Mouse (Mus musculus) 416B (cell line): ENCODE measurements at regions not wholly inside any gene's neighbourhood (a gene's known extent, or its start where the extent isn't known, plus 50 kb on each side); places are given as distances from the start of the nearest gene placed in this dataset.

Source experiments
- DNase-seq: peaks from one replicate; pipeline ENCODE4 v3.0.0; 2011; ENCODE audit warnings: low read depth

GRCm38 (mm10) chr1:98268853-98269252 is 152.1 kb upstream of the Slco6d1 start:
- DNase-seq = no peak

DNA sequence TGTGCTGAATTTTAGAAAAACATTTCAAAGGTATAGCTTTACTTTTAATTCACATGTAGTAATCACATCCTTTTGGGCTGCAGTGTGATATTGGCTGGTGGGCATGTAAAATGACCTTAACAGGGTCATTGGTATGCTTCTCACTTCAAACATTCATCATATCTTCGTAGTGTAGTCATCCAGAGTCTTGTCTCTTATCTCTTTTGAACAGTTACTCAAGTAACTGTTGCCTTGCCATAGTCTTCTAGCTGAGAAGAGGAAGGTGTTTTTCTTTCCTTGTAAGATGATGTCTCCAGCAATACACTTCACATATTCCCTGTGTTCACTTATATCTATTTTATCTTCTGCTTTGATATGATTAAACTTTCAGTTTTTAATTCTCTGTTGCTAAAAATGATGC is 150.7 kb upstream of the Slco6d1 start:
- no peak for DNase-seq

- DNase-seq = peak; percentile 52
Measured at GRCm38 (mm10) chr1:98273966-98274616, 146.8 kb upstream of the Slco6d1 start.

- no peak for DNase-seq
Measured at GRCm38 (mm10) chr1:98275524-98275923, 145.4 kb upstream of the Slco6d1 start.

DNA sequence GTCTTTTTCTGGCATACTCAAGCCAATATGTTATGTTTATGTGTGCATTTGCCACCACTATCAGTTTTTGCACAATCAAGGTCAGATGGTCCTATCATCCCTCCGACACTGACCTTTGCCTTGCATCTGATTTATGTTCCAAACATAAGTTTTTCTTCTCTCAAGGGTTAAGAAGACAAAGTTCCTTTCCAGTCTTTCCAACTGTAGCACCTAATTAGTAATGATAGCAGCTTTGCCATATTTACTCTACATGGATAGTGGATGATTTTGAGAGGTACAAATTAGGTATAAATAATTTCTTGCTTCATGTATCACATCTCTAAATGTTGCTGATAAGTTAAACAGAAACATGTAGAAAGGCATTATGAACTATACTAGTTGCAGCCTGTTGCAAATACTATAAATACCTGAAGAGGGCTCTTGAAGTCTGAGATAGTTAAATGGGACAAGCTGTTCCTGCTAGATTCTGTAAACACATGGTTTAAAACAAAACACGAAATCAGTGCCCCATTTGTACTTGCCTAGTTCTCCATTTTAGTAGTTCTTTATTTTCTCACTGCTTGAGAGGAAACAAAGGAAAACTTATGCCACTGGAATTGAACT is 141.4 kb upstream of the Slco6d1 start:
- no peak for DNase-seq

GRCm38 (mm10) chr1:98280263-98281052 is 140.5 kb upstream of the Slco6d1 start:
- no peak for DNase-seq

DNA sequence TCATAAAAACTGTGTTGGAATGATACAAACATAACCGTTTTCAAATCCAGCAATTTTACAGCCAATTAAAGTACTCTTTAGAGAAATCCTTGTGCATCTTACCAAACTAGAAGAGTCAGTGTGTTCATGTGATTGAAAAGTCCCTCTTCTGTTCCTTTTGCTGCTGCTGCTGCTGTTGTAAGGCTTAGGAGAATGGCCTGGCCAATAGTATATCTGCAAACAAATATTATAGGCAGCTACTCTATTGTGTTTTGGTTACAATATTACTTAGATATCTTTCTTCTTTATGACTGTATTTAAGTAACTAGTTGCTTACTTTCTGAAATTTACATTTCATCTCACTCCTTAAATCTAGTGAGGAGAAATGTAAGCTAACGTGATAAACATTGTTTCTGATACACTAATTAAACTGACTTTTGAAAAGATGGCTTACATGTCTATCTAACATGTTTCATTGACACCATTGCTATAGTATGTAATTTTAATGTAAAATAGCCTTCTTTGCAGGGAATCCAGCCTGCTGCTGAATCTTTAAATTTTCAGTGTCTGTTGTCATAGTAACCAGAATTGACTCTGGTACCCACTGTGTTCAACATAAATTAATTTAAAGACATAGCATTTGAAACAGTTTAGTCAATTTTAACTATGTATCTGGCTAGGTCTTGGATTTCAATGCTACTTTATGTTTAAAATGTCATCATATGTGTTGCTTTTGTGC is 139.7 kb upstream of the Slco6d1 start:
- no peak for DNase-seq

DNA sequence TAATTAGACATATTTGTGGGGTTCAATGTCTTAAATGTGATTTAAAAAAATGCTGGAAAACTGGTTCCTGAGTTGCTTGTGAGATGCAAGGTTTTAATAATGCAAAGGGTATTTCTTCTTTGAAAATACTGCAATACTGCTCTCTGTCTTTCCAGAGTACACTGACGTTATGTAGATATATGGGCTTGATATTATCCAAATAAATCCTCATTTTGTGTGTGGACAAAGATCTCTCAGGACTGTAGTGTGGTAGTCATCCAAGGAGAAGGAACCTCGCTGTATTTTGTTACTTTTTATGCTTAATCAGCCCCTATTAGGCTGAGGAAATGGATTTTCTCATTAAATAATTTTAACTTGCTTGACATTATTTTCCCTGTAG is 139.2 kb upstream of the Slco6d1 start:
- DNase-seq = no peak

DNA sequence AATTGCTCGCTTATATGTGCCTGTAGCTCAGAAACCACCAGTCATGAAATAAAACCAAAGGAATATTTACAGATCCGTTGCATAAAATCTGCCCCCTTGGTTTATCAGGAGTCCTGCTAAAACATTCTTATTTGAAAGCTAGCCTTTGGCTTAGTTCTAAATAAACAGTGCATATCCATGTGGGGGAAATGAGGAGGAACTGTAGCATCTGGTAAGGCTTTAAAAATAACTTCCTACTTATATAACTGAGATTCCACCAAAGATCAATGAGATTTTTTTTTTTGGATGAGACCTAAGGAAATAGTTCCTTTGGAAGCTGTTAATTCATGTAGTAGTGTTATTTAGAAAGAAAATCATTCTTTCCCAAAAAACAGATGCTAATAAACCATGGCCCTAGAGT is 117.8 kb upstream of the Slco6d1 start:
- no peak for DNase-seq

- DNase-seq = no peak
Measured at GRCm38 (mm10) chr1:98306363-98306762, 114.6 kb upstream of the Slco6d1 start.

GRCm38 (mm10) chr1:98307519-98307918 is 113.4 kb upstream of the Slco6d1 start:
- no peak for DNase-seq

- DNase-seq = peak; percentile 68
Measured at GRCm38 (mm10) chr1:98309894-98310293, 111.0 kb upstream of the Slco6d1 start.

- peak; percentile 71 for DNase-seq
Measured at GRCm38 (mm10) chr1:98350095-98350549, 70.8 kb upstream of the Slco6d1 start.

DNA sequence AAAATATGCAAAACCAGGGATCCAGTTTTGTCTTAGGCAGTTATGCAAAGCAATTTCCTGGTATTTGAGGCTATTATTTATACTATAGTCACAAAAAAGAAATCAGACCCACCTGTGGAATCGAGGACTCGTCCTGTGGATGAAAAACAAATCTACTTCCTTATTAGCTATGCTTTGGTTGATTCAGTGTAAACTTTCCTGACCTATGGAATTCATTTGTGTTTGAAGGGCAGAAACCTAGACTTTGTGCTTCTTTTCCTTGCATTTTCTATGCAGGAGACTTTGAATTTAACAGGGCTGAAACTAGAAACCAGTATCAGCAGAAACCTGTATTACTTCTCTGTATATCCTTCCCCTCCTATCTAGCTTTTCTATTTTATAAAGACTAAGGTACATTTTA is 70.2 kb upstream of the Slco6d1 start:
- DNase-seq = no peak

DNA sequence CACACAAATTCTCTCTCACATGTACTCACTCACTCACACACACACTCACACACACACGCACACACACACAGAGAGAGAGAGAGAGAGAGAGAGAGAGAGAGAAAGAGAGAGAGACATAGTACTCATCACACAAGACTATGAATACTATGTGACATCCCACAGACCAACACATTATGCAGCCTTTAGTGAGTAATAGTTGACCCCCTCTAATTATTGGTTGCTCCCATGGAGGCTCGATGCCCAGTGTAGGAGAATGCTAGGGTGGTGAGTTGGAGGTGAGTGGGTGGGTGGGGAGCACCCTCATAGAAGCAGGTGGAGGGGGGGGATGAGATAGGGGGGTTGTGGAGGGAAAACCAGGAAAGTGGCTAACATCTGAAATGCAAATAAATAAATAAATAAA is 69.4 kb upstream of the Slco6d1 start:
- DNase-seq = no peak
